Mouse (Mus musculus) bone marrow, adult 2 months (tissue): ENCODE results near the gene Rpl4. TPM values are rescaled to one million over a fixed set of nuclear protein-coding genes. Genes with fewer than 3 reads are reported as not detected.
A peak's percentile ranks its signal among the peaks of the same experiment; 100 is the strongest.

Experiments
- H3K27ac ChIP-seq: fragments of 200-500 bp; 2 replicates; pipeline ENCODE4 v1.5.1; 2012; ENCODE audit warnings: low read depth, mild to moderate bottlenecking, control low read depth, inconsistent platforms, low read length; ENCODE audit not compliant: control insufficient read depth, poor library complexity, insufficient read depth
- H3K4me1 ChIP-seq: fragments of 200-500 bp; 2 replicates; pipeline ENCODE4 v1.6.1; 2011; ENCODE audit warnings: low read length; ENCODE audit not compliant: control insufficient read depth, insufficient read depth
- H3K4me3 ChIP-seq: fragments of 200-500 bp; replicated peaks from 2 replicates; pipeline ENCODE3; 2011; ENCODE audit warnings: mild to moderate bottlenecking, low read depth, low read length, control low read depth; ENCODE audit not compliant: control insufficient read depth
- CTCF ChIP-seq: fragments of 200-500 bp; IDR thresholded peaks from 2 replicates; pipeline ENCODE4 v1.5.1; 2011; ENCODE audit warnings: low read length, control low read depth; ENCODE audit not compliant: control insufficient read depth, insufficient read depth
- POLR2A ChIP-seq: fragments of 200-500 bp; IDR thresholded peaks from 2 replicates; pipeline ENCODE4 v1.6.1; 2011; ENCODE audit warnings: low read depth, mild to moderate bottlenecking, control low read depth, low read length, borderline replicate concordance; ENCODE audit not compliant: control insufficient read depth
- WGBS: fragments of 180-500 bp; shearing (Covaris S2); methylation state at CpG from one replicate; pipeline ENCODE4 v1.1.7; 2018; 5-methylcytosine and 5-hydroxymethylcytosine counted together
- polyA plus RNA-seq: library from polyadenylated mRNA; stranded (reverse); fragments of >200 nt; gene quantifications from 2 replicates; pipeline ENCODE4 v1.2.4, GENCODE M21; 2011; ENCODE audit warnings: low replicate concordance; ENCODE audit not compliant: missing spikeins, insufficient read depth, insufficient read length

Gene Rpl4
- polyA plus RNA-seq, 1 experiment: 1,066 TPM

GRCm38 (mm10) chr9:64202866-64203265 is 29.7 kb downstream of the Rpl4 start:
- H3K4me3 ChIP-seq: no peak overlapping the region
- no peak overlapping the region; the same call in 1 of the 2 replicates for H3K27ac ChIP-seq
- H3K4me1 ChIP-seq: peaks cover 1% of the 10 kb centered on the region; the same call in 1 of the 2 replicates
- TF ChIP-seq CTCF (no peak), POLR2A (no peak)

- no peak overlapping the region for H3K27ac ChIP-seq
- 90% methylated on average over 3 of the region's 3 CpGs for WGBS
- TF ChIP-seq CTCF: no peak
- no peak for TF ChIP-seq POLR2A
- H3K4me3 ChIP-seq: no peak overlapping the region
- peaks cover under 1% of the 10 kb centered on the region for H3K4me1 ChIP-seq
Observed at GRCm38 (mm10) chr9:64207509-64208084, 34.4 kb downstream of the Rpl4 start.

DNA sequence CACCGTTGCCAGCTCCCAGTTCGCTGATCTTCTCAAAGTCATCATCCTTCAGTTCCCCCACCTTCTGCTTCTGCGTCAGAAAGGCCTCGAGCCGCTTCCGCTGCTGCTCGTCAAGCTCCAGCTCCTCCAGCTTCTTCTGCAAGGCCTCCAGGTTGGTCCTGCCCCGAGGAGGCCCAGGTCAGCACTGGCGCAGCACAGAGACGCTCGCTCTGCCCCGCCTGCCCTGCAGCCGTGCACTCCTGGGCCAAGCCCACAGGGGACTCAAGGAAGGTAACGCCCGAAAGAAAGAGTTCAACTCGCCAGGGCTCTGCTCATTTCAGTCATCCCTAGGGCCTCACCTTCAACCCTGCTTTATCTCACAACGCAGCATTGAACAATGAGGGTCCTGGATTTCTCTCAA is 41.3 kb downstream of the Rpl4 start:
- WGBS: 86% methylated on average over 17 of the region's 17 CpGs
- no peak overlapping the region for H3K4me3 ChIP-seq
- H3K27ac ChIP-seq: no peak overlapping the region
- peaks cover 2% of the 10 kb centered on the region for H3K4me1 ChIP-seq
- no peak for TF ChIP-seq POLR2A
- TF ChIP-seq CTCF: no peak

DNA sequence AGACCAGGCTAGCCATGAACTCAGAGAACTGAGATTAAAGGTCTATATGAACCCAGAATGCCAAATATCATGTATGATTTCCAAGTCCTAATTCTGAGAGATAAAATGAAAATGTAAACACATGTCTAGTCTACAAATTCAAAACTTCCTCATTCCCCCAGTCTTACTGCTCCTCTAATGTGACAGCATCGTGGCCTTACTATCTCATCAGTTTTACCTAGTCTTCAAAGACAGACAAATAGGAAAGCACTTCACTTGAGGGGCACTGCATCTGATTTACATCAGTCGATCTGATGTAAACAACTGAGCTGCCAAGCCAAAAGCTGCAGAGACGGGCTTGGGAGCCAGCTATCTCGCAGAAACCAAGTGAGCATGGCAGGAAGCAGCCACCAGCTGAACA is 42.9 kb downstream of the Rpl4 start:
- no peak overlapping the region for H3K4me3 ChIP-seq
- peaks cover 2% of the 10 kb centered on the region; the same call in 1 of the 2 replicates for H3K4me1 ChIP-seq
- H3K27ac ChIP-seq: peak overlapping the region; percentile 30
- 23% methylated on average over 4 of the region's 4 CpGs for WGBS
- TF ChIP-seq POLR2A: no peak
- TF ChIP-seq CTCF: no peak

- no peak overlapping the region for H3K27ac ChIP-seq
- H3K4me1 ChIP-seq: peaks cover 2% of the 10 kb centered on the region; the same call in 1 of the 2 replicates
- 40% methylated on average over 2 of the region's 2 CpGs for WGBS
- TF ChIP-seq CTCF (no peak), POLR2A (no peak)
- no peak overlapping the region for H3K4me3 ChIP-seq
Observed at GRCm38 (mm10) chr9:64216641-64217040, 43.5 kb downstream of the Rpl4 start.

- peaks cover 4% of the 10 kb centered on the region; the same call in 1 of the 2 replicates for H3K4me1 ChIP-seq
- H3K4me3 ChIP-seq: no peak overlapping the region
- H3K27ac ChIP-seq: no peak overlapping the region
- no peak for TF ChIP-seq POLR2A
- no peak for TF ChIP-seq CTCF
Observed at GRCm38 (mm10) chr9:64217887-64218286, 44.7 kb downstream of the Rpl4 start.

GRCm38 (mm10) chr9:64219305-64219704 is 46.1 kb downstream of the Rpl4 start:
- no peak overlapping the region for H3K27ac ChIP-seq

GRCm38 (mm10) chr9:64219772-64220420 is 46.7 kb downstream of the Rpl4 start:
- TF ChIP-seq POLR2A (no peak), CTCF (no peak)
- 84% methylated on average over 10 of the region's 10 CpGs for WGBS
- H3K4me3 ChIP-seq: no peak overlapping the region
- no peak overlapping the region for H3K27ac ChIP-seq
- H3K4me1 ChIP-seq: peaks cover 4% of the 10 kb centered on the region; the same call in 1 of the 2 replicates

More at GRCm38 (mm10) chr9:64219305-64219704, 46.1 kb downstream of the Rpl4 start:
- TF ChIP-seq POLR2A (no peak), CTCF (no peak)
- Histone ChIP-seq H3K4me3 (no peak overlapping the region), H3K4me1 (peaks cover 4% of the 10 kb centered on the region; the same call in 1 of the 2 replicates)
- WGBS: 90% methylated on average over 1 of the region's 1 CpGs

DNA sequence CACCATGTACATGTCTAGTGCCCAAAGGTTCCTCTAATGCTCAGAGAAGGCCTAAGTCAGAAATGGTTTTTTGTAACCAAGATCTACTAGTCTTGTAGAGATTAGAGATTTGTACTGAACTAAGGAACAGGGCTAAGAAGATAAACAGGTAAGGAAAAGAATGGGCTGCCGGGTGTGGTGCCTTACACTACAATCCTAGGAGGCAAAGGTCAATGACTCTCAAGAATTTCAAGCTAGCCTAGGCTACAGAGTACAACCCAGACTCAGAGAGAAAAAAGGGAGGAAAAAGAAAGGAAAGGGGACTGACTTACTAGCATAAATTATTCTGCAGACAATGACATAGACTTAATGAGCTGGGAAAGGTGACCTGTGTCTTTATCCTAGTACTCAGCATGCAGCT is 47.4 kb downstream of the Rpl4 start:
- Histone ChIP-seq H3K4me3 (no peak overlapping the region), H3K27ac (no peak overlapping the region), H3K4me1 (peaks cover 3% of the 10 kb centered on the region; the same call in 1 of the 2 replicates)
- WGBS: 68% methylated on average over 1 of the region's 1 CpGs
- no peak for TF ChIP-seq POLR2A
- no peak for TF ChIP-seq CTCF
